23 mouse cellular contexts compared by ENCODE assay signal in genomic region chr2:164184145-164184719, GRCm38 (mm10). TPM values are rescaled to one million over a fixed set of nuclear protein-coding genes. Genes with fewer than 3 reads are reported as not detected.
DNase-seq lines count a peak whose midpoint lies in the region; ATAC-seq and TF ChIP-seq lines count a peak whose summit lies in the region.
"Had no signal": no experiment of that assay in that cellular context is flagged by ENCODE, and none has a peak within 500 bp of the region (broad histone marks: within the 10 kb centered on the region; RNA-seq: fewer than 3 reads in every experiment).

No protein-coding gene starts in this region.

- no peaks in the 10 kb centered on the region for H3K36me3 ChIP-seq in forebrain, embryonic 13.5 days (ENCODE audit: poor library complexity, severe bottlenecking)
- H3K36me3 ChIP-seq in forebrain, postnatal 0 days (ENCODE audit: insufficient read depth) = no peaks in the 10 kb centered on the region
- H3K36me3 ChIP-seq: embryonic facial prominence, embryonic 12.5 days; hindbrain, embryonic 15.5 days; liver, embryonic 15.5 days had no signal

- no peaks in the 10 kb centered on the region for H3K27me3 ChIP-seq in forebrain, embryonic 13.5 days
- H3K27me3 ChIP-seq in forebrain, postnatal 0 days (ENCODE audit: insufficient read depth, low read length) = no peaks in the 10 kb centered on the region
- H3K27me3 ChIP-seq: embryonic facial prominence, embryonic 12.5 days; hindbrain, embryonic 15.5 days; liver, embryonic 15.5 days had no signal

- no peak for TF ChIP-seq CTCF in forebrain, postnatal 0 days (IDR thresholded peaks at IDR 0.05; ENCODE audit: low read depth)
- TF ChIP-seq CTCF in lung, adult 2 months (IDR thresholded peaks at IDR 0.05; ENCODE audit: insufficient read depth, low read length) = no peak

- peaks cover 4% of the 10 kb centered on the region; the same call in 1 of the 2 replicates for H3K4me1 ChIP-seq in forebrain, embryonic 13.5 days
- no peaks in the 10 kb centered on the region for H3K4me1 ChIP-seq in forebrain, postnatal 0 days (ENCODE audit: insufficient read depth)
- H3K4me1 ChIP-seq in lung, adult 2 months (ENCODE audit: control insufficient read depth, insufficient read depth, low read length) = no peaks in the 10 kb centered on the region; the same call in 1 of the 2 replicates
- H3K4me1 ChIP-seq: embryonic facial prominence, embryonic 12.5 days; hindbrain, embryonic 15.5 days; liver, embryonic 15.5 days had no signal

- ATAC-seq in forebrain, embryonic 13.5 days = no peak
- no peak for ATAC-seq in forebrain, postnatal 0 days
- ATAC-seq in megakaryocyte-erythroid progenitor cell, adult 5-6 weeks (replicated peaks; ENCODE audit: low FRiP score, low TSS enrichment, poor library complexity, severe bottlenecking) = peak; percentile 66

- H3K27ac ChIP-seq in forebrain, embryonic 13.5 days = no peak overlapping the region
- no peak overlapping the region for H3K27ac ChIP-seq in forebrain, postnatal 0 days (ENCODE audit: low read depth, low read length)
- H3K27ac ChIP-seq: embryonic facial prominence, embryonic 12.5 days; gastrocnemius, adult 2 months; hindbrain, embryonic 15.5 days; liver, embryonic 15.5 days had no signal

- no peaks in the 10 kb centered on the region for H3K9me3 ChIP-seq in forebrain, embryonic 13.5 days (replicated peaks)
- H3K9me3 ChIP-seq in forebrain, postnatal 0 days (ENCODE audit: low read length) = no peaks in the 10 kb centered on the region
- H3K9me3 ChIP-seq: embryonic facial prominence, embryonic 12.5 days; hindbrain, embryonic 15.5 days; liver, embryonic 15.5 days had no signal

- TF ChIP-seq POLR2A in lung, adult 2 months (IDR thresholded peaks at IDR 0.05; ENCODE audit: borderline replicate concordance, extremely low read depth, low read depth, low read length) = no peak

- no peak for DNase-seq in forebrain, postnatal 0 days
- DNase-seq in lung, postnatal 10 days = peak; percentile 31
- no peak for DNase-seq in lung, adult 2 months
- DNase-seq in ZHBTc4 (ENCODE audit: low read depth, low spot score) = peak; percentile 59
- no peak for DNase-seq in frontal cortex, postnatal 10 days (ENCODE audit: low spot score in 2 of 2)
- no peak for DNase-seq in kidney, postnatal 10 days
- DNase-seq: B cell, adult 2 months; cerebellum, postnatal 14 days; gastrocnemius, adult 2 months; kidney, adult 9 months; spleen, adult 18-20 months had no signal

- no peak overlapping the region for H3K9ac ChIP-seq in forebrain, embryonic 13.5 days
- H3K9ac ChIP-seq in forebrain, postnatal 0 days = no peak overlapping the region
- H3K9ac ChIP-seq: embryonic facial prominence, embryonic 12.5 days; hindbrain, embryonic 15.5 days; liver, embryonic 15.5 days had no signal

- H3K4me3 ChIP-seq in forebrain, embryonic 13.5 days = no peak overlapping the region
- H3K4me3 ChIP-seq in forebrain, postnatal 0 days (ENCODE audit: low read depth, low read length) = no peak overlapping the region
- no peak overlapping the region for H3K4me3 ChIP-seq in lung, adult 2 months (replicated peaks; ENCODE audit: extremely low read depth, low read depth, low read length)
- H3K4me3 ChIP-seq: embryonic facial prominence, embryonic 12.5 days; gastrocnemius, adult 2 months; hindbrain, embryonic 15.5 days; liver, embryonic 15.5 days; myocyte had no signal

- 0 out of 2 replicates have a peak overlapping the region, but pooled peaks have one; percentile 4 for H3K4me2 ChIP-seq in forebrain, embryonic 13.5 days
- H3K4me2 ChIP-seq in forebrain, postnatal 0 days (ENCODE audit: low read depth) = no peak overlapping the region
- H3K4me2 ChIP-seq: embryonic facial prominence, embryonic 12.5 days; hindbrain, embryonic 15.5 days; liver, embryonic 15.5 days had no signal

- WGBS in forebrain, embryonic 13.5 days = 43% methylated on average over 9 of the region's 9 CpGs
- WGBS in forebrain, postnatal 0 days = 38% methylated on average over 9 of the region's 9 CpGs
- 47% methylated on average over 9 of the region's 9 CpGs for WGBS in lung, adult 2 months

RNA-seq across cellular contexts. Expression of gene Wfdc5, which starts 1.7 kb away (rescaled TPM):
- not detected in 2 replicates for polyA plus RNA-seq in forebrain, embryonic 13.5 days (2015; fragmentation: Nextera tagmentation; extraction: Ambion mirVana)
- not detected in 2 replicates for total RNA-seq in forebrain, postnatal 0 days (2014; rRNA removed)
- not detected in 2 replicates for polyA plus RNA-seq in forebrain, postnatal 0 days (2015; fragmentation: Nextera tagmentation; extraction: Ambion mirVana)
- polyA plus RNA-seq in lung, adult 2 months (2012; rRNA removed) = 0.27 and 16.2 TPM in 2 replicates
- not detected in 2 replicates for total RNA-seq in megakaryocyte-erythroid progenitor cell, adult 5-6 weeks (2014; fragmentation: Nextera tagmentation)
- total RNA-seq in megakaryocyte-erythroid progenitor cell, adult 5-6 weeks (2017) = not detected in 2 replicates
- total RNA-seq: adrenal gland, postnatal 4 days; gastrocnemius, adult 2 months; heart, adult 18-20 months; layer of hippocampus, adult 18-20 months had no signal
- polyA plus RNA-seq: embryonic facial prominence, embryonic 12.5 days; heart, postnatal 0 days; hindbrain, embryonic 15.5 days; limb, embryonic 11.5 days; liver, embryonic 15.5 days; myocyte had no signal

RNA-seq across cellular contexts. Expression of gene Wfdc12, which starts 6.2 kb away (rescaled TPM):
- polyA plus RNA-seq in forebrain, embryonic 13.5 days (2015; fragmentation: Nextera tagmentation; extraction: Ambion mirVana) = not detected in 2 replicates
- not detected in 2 replicates for total RNA-seq in forebrain, postnatal 0 days (2014; rRNA removed)
- not detected in 2 replicates for polyA plus RNA-seq in forebrain, postnatal 0 days (2015; fragmentation: Nextera tagmentation; extraction: Ambion mirVana)
- polyA plus RNA-seq in lung, adult 2 months (2012; rRNA removed) = 0.43 and 4.4 TPM in 2 replicates
- total RNA-seq in megakaryocyte-erythroid progenitor cell, adult 5-6 weeks (2014; fragmentation: Nextera tagmentation) = not detected in 2 replicates
- total RNA-seq in megakaryocyte-erythroid progenitor cell, adult 5-6 weeks (2017) = not detected in 2 replicates
- total RNA-seq: adrenal gland, postnatal 4 days; gastrocnemius, adult 2 months; heart, adult 18-20 months; layer of hippocampus, adult 18-20 months had no signal
- polyA plus RNA-seq: heart, postnatal 0 days; hindbrain, embryonic 15.5 days; limb, embryonic 11.5 days; liver, embryonic 15.5 days; myocyte; stomach, embryonic 16.5 days had no signal

RNA-seq across cellular contexts. Expression of gene Kcns1, which starts 13.3 kb away (rescaled TPM):
- 0.14 TPM in 1 of 2 replicates, not detected in the other for polyA plus RNA-seq in forebrain, embryonic 13.5 days (2015; fragmentation: Nextera tagmentation; extraction: Ambion mirVana)
- total RNA-seq in forebrain, postnatal 0 days (2014; rRNA removed) = 12.8 and 15.4 TPM in 2 replicates
- 2.4 and 3.5 TPM in 2 replicates for polyA plus RNA-seq in forebrain, postnatal 0 days (2015; fragmentation: Nextera tagmentation; extraction: Ambion mirVana)
- polyA plus RNA-seq in lung, adult 2 months (2012; rRNA removed) = 0.07 and 0.21 TPM in 2 replicates
- 0.26 and 0.40 TPM in 2 replicates for total RNA-seq in megakaryocyte-erythroid progenitor cell, adult 5-6 weeks (2014; fragmentation: Nextera tagmentation)
- total RNA-seq in megakaryocyte-erythroid progenitor cell, adult 5-6 weeks (2017) = 0.88 and 2.2 TPM in 2 replicates
- polyA plus RNA-seq: liver, embryonic 15.5 days; myocyte had no signal

RNA-seq across cellular contexts. Expression of gene Wfdc15a, which starts 15.7 kb away (rescaled TPM):
- polyA plus RNA-seq in forebrain, embryonic 13.5 days (2015; fragmentation: Nextera tagmentation; extraction: Ambion mirVana) = not detected in 2 replicates
- not detected in 2 replicates for total RNA-seq in forebrain, postnatal 0 days (2014; rRNA removed)
- not detected in 2 replicates for polyA plus RNA-seq in forebrain, postnatal 0 days (2015; fragmentation: Nextera tagmentation; extraction: Ambion mirVana)
- not detected in 2 replicates for polyA plus RNA-seq in lung, adult 2 months (2012; rRNA removed)
- total RNA-seq in megakaryocyte-erythroid progenitor cell, adult 5-6 weeks (2014; fragmentation: Nextera tagmentation) = not detected in 2 replicates
- not detected in 2 replicates for total RNA-seq in megakaryocyte-erythroid progenitor cell, adult 5-6 weeks (2017)
- total RNA-seq: adrenal gland, postnatal 4 days; gastrocnemius, adult 2 months; heart, adult 18-20 months; layer of hippocampus, adult 18-20 months had no signal
- polyA plus RNA-seq: embryonic facial prominence, embryonic 12.5 days; heart, postnatal 0 days; hindbrain, embryonic 15.5 days; limb, embryonic 11.5 days; liver, embryonic 15.5 days; myocyte; stomach, embryonic 16.5 days had no signal

RNA-seq across cellular contexts. Expression of gene Wfdc15b, which starts 37.2 kb away (rescaled TPM):
- not detected in 2 replicates for polyA plus RNA-seq in forebrain, embryonic 13.5 days (2015; fragmentation: Nextera tagmentation; extraction: Ambion mirVana)
- total RNA-seq in forebrain, postnatal 0 days (2014; rRNA removed) = not detected in 2 replicates
- polyA plus RNA-seq in forebrain, postnatal 0 days (2015; fragmentation: Nextera tagmentation; extraction: Ambion mirVana) = not detected in 2 replicates
- polyA plus RNA-seq in lung, adult 2 months (2012; rRNA removed) = 0.34 TPM in 1 of 2 replicates, not detected in the other
- total RNA-seq in megakaryocyte-erythroid progenitor cell, adult 5-6 weeks (2014; fragmentation: Nextera tagmentation) = not detected in 2 replicates
- not detected in 2 replicates for total RNA-seq in megakaryocyte-erythroid progenitor cell, adult 5-6 weeks (2017)
- total RNA-seq: gastrocnemius, adult 2 months; heart, adult 18-20 months; layer of hippocampus, adult 18-20 months had no signal
- polyA plus RNA-seq: embryonic facial prominence, embryonic 12.5 days; heart, postnatal 0 days; limb, embryonic 11.5 days; liver, embryonic 15.5 days; myocyte had no signal

Comparison
In these comparisons a context has a peak if more than half of its experiments do, and no peak if none do; other contexts are left out.
1. DNase-seq: peak in lung, postnatal 10 days (single experiment) and ZHBTc4 (single experiment); none in forebrain, postnatal 0 days (single experiment), lung, adult 2 months (single experiment), frontal cortex, postnatal 10 days (0 of 2) and kidney, postnatal 10 days (single experiment).